Mouse (Mus musculus): Measurements from ENCODE around the gene Mrpl1.

Gene Mrpl1

DNA sequence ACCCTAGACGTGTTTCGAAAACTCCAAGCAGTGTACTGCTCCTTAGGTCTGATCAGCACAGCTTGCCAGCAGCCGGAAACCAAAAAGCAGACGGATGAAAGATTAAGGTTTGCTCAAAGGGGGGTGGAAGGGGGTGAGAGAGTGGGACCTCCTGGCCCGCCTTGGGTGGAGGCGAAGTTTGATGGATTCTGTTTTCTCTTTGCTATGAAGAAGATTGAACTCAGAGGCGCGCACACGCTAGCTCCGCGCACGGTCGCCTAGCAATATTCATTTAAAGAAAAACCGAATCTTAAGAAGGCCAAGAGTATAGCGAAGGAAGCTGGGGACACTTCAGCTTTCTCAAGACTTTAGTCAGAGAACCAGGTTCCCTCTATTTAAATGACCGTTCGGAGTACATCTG, at the start of gene Mrpl1:
Mrpl1 (plus strand) TSS at position 35 of the 400 bp plus-strand sequence.
- peak; percentile 22 for DNase-seq

DNA sequence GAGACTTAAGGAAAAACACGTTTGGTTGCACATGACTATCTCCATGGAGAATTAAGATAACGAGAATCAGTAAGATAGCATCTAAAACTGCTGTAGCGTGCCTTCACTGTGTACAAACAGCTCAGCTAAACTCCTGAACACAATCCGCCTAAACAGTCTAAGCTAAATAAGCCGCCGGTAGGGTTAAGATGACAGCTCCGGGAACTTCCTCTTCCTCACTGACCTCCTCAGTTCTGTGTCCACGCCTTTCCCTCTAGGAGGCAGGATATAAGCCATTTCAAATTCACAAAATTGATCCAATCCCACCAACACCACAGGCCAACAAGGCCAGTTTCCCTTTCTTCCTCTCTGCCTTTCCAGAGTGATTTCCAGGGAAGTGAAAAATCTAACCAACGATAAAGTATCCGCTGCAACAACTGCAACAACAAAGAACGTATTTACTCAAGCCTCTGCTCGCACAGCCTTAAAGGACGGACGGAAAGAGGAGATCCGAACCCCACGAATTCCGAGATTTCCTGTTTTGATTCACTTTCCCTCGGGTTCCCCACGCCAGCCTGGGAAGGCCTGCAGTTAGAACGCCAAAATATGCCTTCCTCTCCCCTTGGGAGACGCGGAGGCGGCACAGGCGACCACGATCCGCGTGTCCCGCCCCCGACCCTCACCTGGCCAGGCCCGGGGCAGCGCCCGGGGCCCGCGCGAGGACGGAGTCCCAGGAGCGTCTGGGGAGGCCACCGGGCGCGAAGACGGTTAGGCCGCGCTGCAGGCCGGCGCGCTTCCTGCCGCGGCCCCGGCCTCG, 48.6 kb upstream of the Mrpl1 start:
- no peak for DNase-seq

DNA sequence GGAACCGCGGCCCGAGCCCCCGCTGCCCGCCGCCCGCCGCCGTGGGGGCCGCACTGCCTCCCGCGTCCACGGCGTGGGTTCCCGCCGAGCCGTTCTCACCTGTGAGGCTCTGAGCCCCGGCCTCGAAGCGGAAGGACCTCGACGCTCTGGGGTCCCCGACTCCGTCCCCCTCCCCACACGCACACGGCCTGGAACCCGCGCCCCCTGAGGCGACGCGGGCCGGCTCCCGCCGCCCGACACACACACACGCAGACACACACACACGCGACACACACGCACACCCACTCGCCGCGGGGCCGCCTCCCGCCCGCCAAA, 48.1 kb upstream of the Mrpl1 start:
- DNase-seq = peak; percentile 64

DNA sequence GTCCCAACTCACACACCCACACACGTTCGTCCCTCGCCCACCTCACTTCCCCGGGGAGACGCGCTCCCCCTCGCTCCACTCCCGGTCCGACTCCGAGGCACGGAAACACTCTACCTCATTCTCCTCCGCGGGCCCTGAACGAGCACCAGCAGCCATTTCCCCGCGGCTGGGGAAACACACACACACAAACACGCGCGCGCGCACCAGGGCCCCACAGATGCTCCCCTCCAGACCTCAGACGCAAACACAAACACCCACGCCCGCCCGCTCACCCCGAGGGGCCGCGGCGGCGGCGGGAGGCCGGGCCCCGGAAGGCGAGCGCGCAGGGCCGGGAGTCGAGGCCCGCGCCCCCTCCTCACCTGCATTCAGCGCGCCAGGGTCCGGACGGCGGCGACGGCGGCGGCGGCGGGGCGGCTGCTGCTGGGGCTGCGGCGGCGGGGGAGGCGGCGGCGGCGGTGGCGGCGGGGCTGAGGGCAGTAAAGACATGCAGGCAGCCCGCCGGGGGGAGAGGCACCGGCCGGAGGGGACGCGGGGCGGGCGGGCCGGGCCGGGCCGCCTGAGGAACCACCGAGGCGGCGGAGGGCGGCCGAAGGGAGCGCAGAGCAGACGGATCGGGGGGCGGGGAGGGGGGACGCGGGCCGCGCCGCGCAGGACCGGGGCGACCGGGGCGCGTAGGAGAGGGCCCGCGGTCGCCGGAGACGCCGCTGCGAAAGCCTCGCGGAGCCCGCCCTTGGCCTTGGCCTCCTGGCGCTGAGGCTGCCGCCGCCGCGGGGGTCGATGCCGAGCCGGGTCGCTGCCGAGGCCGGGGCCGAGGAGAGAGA, 47.5 kb upstream of the Mrpl1 start:
- peak; percentile 21 for DNase-seq

DNA sequence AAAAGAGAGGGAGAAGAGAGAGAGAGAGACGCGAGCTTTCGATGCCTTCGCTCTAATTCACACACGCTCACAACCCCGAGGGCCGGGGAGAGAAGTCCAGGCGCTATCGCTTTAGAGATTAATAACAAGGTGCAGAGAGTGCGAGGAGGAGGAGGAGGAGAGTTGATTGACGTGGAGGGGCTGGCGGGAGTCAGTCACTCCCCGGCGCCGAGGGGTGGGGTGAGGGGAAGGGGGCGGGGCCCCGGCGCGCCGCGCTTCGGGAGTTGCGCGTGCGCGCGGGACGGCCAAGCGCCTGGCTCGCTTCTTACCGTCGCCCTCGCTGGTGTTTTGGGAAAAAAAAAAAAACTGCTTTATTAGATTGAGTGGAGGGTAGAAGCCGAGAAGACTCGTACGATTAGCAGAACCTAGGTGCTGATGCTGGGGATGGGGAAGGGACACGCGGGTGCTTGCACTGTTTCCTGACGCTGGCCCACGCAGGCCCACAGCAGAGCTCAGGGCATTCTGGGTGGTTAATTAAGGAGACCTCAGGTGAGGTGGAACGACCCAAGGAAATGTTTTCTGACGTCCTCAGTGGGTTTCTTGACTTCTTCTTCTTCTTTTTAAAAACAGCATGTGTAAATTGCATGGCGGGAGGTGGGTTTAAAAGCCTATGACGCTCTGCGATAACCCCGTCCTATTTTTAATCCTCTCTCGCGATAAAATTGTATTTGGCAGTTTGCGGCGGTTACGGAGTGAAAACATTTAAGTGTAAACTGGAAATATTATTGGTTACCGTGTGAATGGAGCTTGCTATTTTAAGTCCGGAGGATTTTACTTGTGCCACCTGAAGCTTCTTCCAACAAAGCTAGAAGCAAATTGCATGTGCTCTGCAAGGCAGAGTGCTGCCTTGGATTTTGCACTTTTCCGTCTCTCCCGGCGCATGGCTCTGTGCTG, 46.6 kb upstream of the Mrpl1 start:
- peak; percentile 80 for DNase-seq

DNA sequence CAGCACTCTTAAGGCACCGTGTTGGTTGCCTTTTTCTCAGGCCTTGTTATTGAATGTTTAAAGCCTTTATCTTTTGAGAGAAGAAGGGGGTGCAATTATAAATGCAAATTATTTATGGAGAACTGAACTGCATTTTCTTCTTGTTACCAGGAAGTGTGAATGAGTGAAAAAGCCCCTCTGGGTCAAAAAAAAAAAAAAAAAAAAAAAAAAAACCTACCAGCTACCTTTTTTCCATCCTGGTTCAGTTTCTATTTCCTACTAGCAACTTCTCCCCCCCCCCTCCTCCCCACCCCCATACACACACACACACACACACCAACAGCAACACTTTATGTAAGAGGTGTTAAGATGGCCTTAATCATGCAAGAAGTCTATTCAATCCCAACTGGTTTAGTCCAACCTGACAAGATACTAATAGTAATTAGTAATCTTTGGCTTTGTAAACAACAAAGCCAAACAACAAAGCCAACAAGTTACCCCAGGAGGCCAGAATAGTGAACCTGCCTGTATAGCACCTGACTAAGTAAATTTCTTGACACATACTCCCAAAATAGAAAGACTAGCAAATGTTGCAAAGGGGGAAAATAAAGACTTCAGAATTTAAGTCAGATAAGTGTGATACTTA, 45.8 kb upstream of the Mrpl1 start:
- DNase-seq = no peak

DNA sequence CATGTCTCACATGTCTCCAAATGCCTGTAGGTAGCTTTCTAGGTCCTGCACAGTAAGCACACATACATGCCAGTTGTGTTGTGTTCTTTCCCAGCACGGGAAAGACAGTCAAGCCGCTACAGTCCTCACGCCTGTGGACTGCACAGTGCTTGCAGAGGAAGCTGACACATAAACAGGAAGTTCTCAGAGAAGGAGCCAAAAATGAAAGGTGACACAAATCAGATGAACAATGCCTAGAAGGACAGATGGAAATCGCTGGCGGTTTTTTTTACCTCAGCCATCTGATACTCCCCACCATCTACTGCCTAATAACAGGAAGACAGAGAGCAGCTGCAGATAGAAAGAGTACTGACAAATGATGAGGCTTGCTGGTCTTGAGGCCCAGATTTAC, 45.3 kb upstream of the Mrpl1 start, which contains the start of gene Cnot6l:
Cnot6l (minus strand) TSS at position 151 of the 391 bp plus-strand sequence.
- peak; percentile 40 for DNase-seq

DNA sequence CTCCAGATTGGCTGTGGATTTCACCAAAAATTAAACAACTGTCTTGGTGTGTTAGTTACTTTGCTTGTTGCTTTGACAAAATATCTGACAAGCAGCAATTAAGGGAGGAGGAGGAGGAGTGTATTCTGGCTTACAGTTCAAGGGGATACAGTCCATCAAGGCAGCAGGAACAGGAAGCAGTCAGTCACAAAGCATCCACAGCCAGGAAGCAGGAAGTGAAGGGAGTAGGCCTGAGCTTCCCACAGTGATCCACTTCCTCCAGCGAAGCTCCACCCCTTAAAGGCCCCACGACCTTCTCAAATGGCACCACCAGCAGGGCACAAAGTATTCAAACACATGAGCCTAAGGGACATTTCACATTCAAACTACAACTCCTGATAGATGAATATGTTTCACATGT, 42.5 kb upstream of the Mrpl1 start:
- no peak for DNase-seq

DNA sequence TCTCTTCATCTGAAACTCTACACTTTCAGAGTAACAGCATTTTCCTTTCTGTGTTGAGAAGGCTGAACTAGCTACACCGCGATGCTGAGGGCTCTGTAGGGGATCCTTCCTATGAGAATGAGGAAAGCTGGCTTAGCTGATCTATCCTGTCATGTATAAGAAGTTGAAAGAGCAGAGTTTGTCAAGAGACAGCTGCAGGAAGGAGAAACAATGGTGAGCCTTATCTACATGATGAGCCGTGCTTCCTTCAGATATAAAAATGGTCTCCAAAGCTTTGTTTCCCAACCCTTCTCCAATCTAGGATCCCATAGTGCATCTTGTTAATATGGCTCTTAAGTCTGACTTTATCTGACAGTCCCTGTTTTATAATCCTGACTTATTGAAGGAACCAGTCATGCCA, 38.9 kb upstream of the Mrpl1 start:
- DNase-seq = no peak

DNA sequence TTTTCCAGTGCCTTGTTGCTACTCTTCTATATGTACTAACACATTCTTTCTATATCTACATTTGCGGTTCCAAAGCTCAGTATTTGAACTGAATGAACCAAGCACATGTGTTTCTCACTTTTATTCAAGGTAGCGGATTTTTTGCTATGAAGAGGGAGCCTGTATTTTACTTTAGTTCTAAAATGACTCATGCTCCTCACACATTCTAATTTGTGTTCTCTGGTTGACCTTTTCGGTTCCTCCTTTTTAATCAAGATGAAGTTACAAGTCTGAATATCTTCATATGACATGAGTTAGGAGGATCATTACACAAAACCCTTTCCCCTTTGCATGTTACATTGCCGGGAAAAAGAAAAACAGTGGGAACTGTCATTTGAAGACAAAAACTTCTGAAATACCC, 37.5 kb upstream of the Mrpl1 start:
- DNase-seq = no peak

DNA sequence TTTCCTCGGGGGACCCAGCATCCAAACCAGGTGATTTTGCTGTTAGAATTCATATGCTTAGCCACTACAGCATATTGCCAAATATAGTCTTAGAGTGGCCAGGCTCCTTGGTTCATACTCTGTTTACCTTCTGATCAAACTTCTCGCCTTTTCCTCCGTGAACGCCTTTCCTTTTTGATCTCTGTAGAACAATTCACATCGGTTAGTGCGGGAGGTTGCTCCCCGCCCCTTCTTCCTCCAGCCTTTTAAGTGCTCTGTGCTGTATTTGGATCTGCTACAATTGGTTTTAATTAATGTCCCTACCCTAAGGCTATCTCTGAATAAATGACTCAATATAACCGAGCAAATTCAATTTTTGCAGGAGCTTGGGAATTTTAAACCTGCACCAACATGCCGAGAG, 33.2 kb upstream of the Mrpl1 start:
- no peak for DNase-seq

DNA sequence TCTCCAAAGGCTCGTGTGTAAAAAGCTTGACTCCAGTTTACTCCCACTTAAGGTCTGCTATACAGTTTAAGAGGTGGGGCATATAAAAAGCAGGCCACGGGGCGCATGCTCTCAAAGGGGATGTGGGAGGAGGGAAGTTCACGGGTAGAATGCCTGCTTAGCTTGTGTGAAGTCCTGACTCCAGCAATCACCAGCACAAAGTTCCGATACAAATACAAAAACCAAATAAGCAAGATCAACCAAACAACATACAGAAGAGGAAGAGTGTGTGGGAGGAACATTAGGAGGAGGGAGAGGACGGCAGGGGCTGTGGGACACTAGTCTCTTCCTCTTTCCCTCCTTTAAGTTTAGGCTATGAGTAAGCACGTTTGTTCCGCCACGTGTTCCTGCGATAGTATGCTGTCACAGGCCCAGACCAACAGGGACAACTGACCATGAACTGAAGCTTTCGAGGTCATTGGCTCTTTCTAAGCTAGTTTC, 32.4 kb upstream of the Mrpl1 start:
- peak; percentile 25 for DNase-seq

DNA sequence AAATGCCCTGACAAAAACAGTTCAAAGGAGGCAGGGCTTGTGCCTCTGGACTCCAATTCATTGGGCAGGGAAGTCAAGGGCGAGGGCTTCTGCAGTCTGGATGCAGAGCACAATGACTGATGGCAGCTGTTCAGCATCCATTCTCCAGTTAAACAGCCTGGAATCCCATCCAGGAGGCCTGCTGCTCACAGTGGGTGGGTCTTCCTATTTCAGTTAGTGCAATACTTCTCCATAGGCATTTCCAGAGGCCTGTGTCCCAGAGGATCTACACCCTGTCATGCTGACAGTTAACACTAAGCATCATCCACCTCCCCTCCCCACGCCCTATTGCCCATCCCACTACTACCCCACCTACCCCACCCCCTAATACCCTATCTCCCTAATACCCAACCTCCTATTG, 26.1 kb upstream of the Mrpl1 start:
- DNase-seq = no peak

DNA sequence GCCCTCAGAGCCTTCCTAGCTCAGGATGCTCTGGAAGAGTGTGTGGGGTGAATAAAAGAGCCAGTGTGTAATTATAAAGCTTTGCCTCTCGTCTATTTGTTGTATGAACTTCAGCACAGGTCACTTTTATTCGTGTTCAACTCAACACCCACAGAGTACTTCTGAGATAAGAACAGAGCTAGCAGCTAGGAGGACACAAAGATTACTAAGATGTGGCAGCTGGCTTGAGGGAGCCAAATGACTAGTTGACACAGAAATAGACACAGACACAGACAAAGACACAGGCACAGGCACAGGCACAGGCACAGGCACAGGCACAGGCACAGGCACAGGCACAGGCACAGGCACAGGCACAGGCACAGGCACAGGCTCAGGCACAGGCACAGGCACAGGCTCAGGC, 25.3 kb upstream of the Mrpl1 start:
- no peak for DNase-seq

DNA sequence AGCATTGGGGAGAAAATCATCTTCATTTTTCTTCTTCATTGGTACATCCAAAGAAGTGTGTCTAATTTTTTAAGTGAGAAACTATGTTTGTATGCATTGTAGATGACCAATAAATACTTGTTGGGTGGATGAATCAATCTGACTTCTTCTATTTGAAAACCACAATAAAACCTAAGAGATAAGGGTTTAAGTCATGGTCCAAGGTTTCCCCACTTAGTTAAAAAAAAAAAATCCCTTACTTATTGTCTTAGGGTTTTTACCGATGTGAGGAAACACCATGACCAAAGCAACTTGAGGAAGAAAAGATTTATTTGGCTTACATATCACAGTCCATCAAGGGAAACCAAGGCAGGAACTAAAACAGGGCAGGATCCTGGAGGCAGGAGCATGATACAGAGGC, 19.5 kb upstream of the Mrpl1 start:
- no peak for DNase-seq

DNA sequence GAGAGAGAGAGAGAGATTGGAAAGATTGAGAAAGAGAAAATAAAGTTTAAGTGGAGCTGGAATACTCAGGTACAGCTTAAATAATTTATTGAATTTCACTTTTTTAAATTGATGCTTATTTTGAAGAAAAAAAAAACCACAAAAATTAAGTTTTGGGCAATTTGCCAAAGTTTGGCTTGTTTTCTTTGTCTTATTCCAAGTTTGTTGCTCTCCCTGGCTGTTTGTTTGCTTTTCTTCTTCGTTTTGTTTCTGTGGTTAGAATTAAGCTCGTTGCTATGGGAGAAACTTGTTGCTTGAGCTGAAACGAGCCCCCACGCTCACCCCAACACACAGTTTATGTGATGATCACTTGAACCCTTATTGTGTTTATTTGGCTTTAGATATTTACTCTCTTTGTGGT, 18.0 kb upstream of the Mrpl1 start:
- DNase-seq = no peak

DNA sequence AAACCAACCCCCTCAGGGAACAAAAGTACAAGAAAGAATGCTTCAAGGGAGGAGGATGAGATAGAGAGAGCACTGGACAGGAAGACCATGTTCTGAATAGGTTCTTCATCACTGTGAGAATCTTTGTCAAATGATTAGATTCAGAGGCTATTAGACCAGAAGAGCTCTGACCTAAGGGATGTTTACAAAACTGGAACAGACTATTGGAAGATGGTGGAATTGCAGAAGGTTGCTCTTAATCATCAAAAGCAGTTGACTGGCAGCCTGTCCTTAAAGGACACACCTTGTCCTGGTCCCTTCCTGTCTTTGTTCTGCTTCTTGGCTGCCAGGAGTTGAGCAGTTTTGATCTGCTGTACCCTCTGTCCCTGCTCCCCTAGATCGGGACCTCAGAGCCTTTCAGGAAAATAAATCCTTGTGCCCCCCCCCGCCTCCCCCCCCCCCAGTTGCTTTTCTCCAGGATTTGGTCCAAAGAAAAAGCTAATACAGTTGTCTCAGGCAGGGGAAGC, 12.7 kb upstream of the Mrpl1 start:
- DNase-seq = no peak

DNA sequence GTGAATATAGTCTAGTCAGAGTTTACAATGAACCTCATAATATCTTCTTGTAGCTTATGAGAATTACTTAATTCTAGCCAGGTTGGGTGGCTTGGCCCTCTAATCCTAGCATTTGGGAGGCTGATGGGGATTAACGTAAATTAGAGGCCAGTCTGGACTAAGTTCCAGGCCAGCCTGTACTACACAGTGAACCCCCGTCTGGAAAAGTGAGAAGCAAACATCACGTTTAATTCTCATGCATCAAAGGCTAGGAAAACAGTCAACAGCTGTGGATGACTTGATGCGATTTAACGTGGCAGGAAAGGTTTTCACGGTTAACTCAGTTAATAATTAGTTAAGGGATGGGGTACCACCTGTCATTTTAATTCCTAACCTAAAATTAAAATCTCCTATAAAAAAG, 11.0 kb upstream of the Mrpl1 start:
- no peak for DNase-seq

DNA sequence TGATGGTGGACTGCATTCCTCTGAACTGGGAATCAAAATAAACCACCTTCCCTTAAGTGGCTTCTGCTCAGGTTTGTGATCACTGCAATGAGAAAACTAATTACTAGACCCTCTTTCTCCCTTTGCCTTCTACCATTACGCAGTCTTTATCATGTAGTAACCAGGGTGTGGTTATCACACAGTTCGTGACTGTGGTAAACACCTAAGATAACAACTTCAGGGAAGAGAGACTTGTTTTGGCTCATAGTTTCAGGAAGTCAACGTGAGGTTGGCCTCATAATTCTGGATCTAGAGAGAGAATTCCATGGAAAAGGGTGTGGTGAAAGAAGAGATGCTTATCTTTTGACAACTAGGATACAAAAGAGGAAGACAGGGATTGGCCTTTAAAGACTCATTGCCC, 9.0 kb upstream of the Mrpl1 start:
- DNase-seq = no peak

DNA sequence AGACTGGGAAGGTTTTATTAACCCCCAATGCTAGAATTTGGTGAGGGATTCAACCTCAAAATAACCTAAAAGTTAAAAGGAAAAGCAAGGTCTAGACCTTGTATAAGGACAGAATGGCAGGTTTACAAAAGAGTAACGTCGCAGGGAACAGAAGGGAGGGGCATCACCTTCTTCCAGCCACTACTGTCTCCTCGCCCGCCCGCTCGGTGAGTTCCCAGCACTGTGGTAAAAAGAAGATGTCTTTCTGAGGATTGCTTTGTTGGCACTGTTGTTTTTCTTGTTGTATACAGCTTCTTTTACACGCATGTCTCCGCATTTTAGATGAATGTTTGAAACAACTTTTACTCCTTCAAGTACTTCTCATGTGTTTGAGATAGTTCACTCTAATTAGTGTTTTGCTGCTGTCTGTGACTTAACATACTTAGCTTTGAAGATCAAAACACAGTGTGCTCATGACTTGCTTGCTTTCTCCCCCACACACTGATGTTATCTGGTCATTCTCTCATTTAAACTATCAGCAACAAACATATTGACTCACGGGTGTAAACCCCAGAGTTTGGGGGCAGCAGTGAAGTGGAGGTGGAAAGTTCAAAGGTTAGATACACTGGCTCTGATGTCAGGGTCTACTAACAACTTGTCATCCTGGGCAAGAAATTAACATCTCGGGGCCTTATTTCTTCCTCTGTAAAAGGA, 7.7 kb upstream of the Mrpl1 start:
- no peak for DNase-seq

DNA sequence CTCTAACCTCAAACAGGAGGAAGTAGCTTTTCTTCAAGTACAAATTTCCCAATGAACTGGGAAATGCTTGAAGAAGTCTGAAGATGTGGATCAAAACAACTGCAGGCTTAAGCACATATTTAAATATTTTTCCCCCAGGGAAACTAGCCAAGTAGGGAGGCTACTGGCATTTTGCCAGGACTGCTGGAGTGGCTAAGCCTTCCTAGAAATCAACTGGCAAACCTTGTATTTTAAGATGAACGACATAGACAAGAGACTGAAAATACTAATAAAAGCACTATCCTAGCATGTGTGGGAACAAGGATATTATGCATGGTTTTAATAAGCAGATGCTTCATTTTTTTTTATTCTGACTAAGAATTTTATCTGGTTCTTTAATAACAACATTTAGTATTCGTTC, 2.4 kb upstream of the Mrpl1 start:
- DNase-seq = no peak

DNA sequence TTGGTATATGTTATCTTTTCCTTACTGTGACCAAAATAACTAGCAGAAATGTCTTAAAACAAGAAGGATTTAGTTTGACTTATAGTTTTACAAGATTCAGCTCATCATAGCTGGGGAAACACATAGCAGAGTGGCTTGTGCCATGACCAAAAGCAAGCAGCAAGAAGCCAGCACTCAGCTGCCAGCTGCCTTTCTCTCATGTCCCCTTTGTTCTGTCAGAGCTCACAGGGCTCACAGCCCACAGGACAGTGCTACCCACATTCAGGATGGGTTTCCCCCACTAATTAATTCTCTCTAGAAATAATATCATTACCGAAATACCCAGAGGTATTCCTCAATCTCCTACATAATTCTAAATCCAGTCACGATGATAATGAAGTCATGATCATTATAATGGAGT, 1.8 kb upstream of the Mrpl1 start:
- no peak for DNase-seq
